Mouse (Mus musculus): ENCODE results near the gene Plekha7. TPM values are rescaled to one million over a fixed set of nuclear protein-coding genes. Genes with fewer than 3 reads are reported as not detected.

The Plekha7 gene
- polyA plus RNA-seq, 1 experiment, result 29.2 TPM

- TF ChIP-seq GATA1 (IDR thresholded peaks at IDR 0.05; ENCODE audit: low read length), result no peak
Observed at GRCm38 (mm10) chr7:116269501-116269995, 38.6 kb downstream of the Plekha7 start.

DNA sequence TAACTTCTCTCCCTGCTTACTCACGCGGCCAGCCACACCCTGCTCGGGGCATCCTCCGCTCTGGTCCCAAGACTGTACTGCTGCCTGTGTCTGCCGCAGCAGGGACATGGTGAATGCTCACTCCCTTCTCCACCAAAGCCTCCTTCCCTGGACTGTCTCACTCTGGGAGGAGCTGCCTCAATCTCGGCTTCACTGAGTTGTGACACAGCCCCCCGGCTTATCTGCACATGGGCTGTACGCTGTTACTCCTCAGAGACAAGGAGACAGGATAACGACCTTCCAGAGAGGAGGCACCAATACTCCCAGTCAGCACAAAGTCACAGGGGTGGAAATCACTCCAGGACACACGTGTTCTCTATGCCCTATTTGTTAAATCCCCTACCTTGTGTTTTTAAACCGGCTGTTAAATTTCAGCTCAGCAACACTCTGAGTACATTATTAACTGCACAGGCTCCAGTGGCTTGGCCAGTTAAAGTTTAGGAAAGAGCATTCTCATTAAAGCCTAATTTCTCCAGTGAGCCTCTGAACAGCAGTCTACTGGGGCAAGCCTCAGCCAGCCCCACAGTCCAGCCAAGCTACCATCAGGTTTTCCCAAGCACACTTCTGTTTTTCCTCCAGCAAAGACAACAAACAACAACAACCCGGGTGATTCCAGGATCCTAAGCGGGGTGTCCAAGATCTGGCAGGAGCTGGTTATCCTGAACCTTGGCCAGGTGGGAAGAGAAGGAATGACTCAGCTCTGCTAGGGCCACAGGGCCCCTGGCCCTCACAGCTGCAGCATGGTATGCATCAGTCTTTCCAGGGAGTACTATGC, 39.9 kb downstream of the Plekha7 start:
- TF ChIP-seq GATA1 (IDR thresholded peaks at IDR 0.05; ENCODE audit: low read length), result no peak

DNA sequence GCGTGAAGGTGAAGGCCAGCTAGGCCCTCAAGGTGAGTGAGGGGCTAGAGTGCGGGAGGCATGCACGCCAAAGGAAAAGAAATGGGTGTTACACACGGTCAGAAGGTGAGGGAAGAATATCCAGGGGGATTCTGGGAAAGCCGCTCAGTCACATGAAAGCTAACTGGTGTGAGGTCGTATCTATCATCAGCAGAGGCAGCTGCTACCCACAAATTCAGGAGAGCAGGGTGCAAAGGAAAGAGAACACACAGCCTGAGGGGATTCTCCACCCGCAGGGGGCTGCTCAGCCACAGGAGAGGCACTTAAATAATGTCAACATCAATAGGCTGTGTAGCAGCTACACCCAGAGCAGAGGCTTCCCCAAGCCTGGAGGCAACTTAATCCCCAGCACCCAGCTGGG, 44.9 kb downstream of the Plekha7 start:
- no peak for TF ChIP-seq GATA1 (IDR thresholded peaks at IDR 0.05; ENCODE audit: low read length)

- TF ChIP-seq GATA1 (IDR thresholded peaks at IDR 0.05; ENCODE audit: low read length), result no peak
Observed at GRCm38 (mm10) chr7:116262508-116262907, 45.7 kb downstream of the Plekha7 start.

- TF ChIP-seq GATA1 (IDR thresholded peaks at IDR 0.05; ENCODE audit: low read length), result no peak
Observed at GRCm38 (mm10) chr7:116262101-116262500, 46.1 kb downstream of the Plekha7 start.

- no peak for TF ChIP-seq GATA1 (IDR thresholded peaks at IDR 0.05; ENCODE audit: low read length)
Observed at GRCm38 (mm10) chr7:116260826-116261615, 47.2 kb downstream of the Plekha7 start.

DNA sequence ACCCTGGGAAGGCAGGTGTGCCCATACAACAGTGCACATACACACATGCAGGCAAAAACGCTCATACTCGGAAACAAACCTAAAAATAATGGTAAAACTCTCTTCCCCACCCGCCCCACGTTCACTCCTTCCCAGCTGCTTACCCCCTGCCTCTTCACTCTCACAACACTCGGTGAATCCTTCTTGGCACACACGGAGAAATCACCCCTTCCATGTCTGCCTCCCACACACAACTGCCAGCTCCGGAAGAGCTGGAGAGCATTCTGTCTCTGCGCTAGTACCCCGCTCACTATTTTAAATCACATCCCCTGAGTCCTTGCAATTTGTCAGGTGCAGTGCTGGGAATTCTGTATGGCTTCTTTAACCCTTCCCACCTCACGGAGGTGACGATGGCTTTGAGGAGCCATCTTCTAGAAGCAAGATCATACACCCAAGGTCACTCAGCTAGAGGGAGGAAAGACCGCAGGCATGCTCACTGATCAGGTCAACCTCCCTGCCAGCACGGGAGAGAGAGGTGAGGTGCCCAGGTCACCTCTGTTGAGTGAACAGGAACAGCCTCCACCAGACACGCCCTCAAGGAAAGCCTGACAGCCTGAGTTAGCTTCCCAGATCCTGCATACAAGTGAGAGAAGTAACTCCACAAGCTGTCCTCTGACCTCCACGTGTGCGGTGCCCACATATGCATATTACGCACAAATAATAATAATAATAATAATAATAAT, 49.6 kb downstream of the Plekha7 start:
- no peak for TF ChIP-seq GATA1 (IDR thresholded peaks at IDR 0.05; ENCODE audit: low read length)

GRCm38 (mm10) chr7:116257953-116258352, 50.2 kb downstream of the Plekha7 start:
- no peak for TF ChIP-seq GATA1 (IDR thresholded peaks at IDR 0.05; ENCODE audit: low read length)

DNA sequence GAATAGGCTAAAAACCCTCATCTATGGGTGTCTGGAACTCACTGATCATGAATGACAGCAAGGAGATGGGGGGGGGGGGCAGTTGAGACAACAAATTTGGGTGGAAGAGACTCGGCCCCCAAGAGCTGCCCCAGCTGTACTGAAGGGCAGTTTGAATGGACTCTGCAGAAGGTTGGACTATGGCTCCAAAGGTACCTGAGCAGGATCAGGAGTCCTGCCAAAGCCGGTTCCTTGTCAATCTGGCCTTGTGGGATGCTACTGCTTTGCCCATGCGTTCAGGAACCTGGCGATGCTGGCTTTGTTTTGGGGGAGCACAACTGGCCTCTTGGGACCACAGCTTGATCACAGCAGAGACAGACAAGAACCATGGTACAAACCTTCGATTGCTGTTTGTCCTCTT, 52.5 kb downstream of the Plekha7 start:
- TF ChIP-seq GATA1 (IDR thresholded peaks at IDR 0.05; ENCODE audit: low read length), result no peak

- TF ChIP-seq GATA1 (IDR thresholded peaks at IDR 0.05; ENCODE audit: low read length), result no peak
Observed at GRCm38 (mm10) chr7:116254660-116255059, 53.5 kb downstream of the Plekha7 start.

DNA sequence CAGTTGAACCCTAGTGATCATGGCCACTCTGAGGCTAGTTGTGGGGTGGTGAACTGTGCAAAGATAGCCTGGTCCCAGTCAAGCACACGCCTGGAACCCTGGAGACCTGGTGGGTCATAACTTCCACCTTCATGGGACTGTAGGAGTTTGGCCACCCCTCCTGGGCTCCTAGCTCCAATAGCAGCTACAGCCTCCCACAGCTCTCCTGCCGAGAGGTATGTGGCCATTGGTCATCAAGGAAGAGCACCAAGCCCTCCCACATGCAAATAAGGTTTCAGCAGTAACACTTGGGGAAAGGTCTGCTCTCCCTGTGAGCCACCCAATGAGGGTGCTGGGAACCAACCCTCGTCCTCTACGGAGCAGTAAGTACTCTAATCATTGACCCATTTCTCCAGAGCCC, 55.7 kb downstream of the Plekha7 start:
- TF ChIP-seq GATA1 (IDR thresholded peaks at IDR 0.05; ENCODE audit: low read length), result no peak

DNA sequence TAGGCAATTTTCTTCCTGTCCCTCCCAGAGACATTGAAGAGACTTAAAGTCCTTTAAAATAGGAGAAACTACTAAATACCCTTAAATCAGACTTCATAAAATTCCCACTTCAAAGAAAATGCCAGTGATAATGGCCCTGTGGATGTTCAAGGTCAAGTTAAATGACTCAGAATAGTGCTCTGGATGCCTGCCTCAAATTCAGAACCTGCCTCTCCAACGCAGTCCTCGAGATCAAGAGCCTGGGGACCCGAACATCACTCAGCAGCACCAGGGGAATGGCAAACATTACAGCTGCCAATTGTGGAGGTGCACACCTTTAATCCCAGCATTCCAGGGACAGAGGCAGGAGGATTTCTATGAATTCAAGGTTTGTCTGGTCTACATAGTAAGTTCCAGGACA, 56.7 kb downstream of the Plekha7 start:
- TF ChIP-seq GATA1 (IDR thresholded peaks at IDR 0.05; ENCODE audit: low read length), result no peak

- no peak for TF ChIP-seq GATA1 (IDR thresholded peaks at IDR 0.05; ENCODE audit: low read length)
Observed at GRCm38 (mm10) chr7:116248536-116248935, 59.6 kb downstream of the Plekha7 start.

- TF ChIP-seq GATA1 (IDR thresholded peaks at IDR 0.05; ENCODE audit: low read length), result no peak
Observed at GRCm38 (mm10) chr7:116247377-116247729, 60.8 kb downstream of the Plekha7 start.

DNA sequence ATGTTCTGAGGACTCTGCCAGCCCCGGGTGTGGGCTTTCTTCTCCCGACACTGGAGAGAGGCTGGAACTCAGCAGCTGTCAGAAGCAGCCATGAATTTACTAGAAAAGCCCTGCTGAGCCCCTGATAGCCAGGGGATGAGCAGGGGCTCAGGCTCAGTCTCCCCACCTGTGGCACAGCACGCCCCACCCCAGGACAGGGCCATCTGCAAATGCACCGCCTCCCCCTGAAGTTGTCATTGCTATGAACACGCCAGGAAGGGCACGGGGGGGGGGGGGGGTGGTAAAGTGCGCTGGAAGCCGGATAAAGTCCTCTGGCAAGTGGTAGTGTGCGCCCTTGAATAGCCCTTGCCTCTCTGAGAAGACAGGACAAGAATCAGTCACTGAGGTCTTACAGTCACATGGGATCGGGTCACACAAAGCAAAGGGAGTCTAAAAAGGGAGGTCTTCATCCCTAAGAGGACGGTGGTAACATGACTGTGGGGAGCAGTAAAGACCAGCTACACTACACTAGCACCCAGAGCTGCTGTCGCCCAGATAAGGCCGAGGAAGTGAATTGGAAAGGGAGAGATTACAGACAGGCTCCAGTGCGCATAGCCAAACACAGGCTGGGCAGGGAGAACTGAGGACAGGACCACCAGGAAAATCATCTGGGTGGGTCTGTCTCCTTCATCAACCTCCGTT, 61.3 kb downstream of the Plekha7 start:
- TF ChIP-seq GATA1 (IDR thresholded peaks at IDR 0.05; ENCODE audit: low read length), result no peak
